Mouse (Mus musculus) cerebellum, postnatal 36 days (tissue): ENCODE results near the gene Zc3h13.

Experiments used
- DNase-seq, 2 experiments: peaks; one replicate each; pipeline ENCODE4 v3.0.0; 2021 to 2022; ENCODE audit warnings: mixed read lengths in 2 of 2

Gene Zc3h13

DNA sequence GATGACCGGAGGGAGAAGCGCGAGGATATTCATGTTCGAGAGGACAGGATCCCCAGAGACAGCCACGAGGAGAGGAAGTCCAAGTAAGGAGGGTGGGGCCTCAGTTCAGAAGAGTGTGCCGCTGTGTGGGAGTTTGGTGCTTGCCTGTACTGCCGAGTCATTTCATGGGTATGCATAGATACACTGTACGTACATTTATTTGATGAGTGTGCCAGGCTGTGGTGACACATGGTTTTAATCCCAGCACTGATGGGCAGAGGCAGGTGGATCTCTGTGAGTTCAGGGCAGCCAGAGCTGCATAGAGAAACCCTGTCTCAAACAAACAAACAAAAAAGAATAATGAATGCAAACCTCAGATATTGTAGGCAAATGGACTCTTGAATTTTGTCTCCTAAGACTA, 43.9 kb downstream of the Zc3h13 start:
- DNase-seq: no peak

DNA sequence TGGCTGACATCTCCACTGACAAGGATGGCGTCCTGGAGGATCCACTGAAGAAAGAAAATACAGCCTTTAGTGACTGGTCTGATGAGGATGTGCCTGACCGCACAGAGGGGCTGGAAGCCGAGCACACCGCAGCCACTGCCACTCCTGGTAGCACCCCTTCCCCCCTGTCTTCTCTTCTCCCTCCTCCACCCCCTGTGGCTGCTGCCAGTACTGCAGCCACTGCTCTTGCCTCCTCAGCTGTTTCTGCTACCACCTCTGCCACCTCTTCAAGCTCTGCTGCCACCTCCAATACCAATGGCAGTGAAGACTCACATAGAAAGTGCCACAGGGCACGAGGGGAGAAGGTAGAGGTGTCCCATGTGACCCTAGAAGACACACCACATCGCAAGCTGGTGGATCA, 46.4 kb downstream of the Zc3h13 start:
- no peak for DNase-seq

DNA sequence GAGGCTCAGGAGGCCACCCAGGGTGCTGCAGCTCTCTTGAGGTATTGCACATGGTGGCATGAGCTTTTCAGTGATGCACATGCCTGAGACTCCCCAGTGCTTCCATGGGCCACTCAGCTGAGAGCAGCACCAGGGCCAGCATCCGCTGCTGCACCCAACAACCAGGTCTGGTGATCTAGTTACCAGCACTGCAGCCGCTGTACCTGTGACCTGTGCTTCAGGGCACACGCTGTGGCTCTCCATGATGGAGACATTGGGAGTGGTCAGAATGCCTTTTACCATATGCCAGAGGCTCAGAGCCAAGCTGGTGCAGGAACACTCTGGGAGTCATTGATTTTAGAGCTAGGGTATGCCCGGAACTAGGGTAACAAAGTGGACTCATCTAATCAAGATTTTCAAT, 50.1 kb downstream of the Zc3h13 start:
- peak; percentile 41 to 59 for DNase-seq

DNA sequence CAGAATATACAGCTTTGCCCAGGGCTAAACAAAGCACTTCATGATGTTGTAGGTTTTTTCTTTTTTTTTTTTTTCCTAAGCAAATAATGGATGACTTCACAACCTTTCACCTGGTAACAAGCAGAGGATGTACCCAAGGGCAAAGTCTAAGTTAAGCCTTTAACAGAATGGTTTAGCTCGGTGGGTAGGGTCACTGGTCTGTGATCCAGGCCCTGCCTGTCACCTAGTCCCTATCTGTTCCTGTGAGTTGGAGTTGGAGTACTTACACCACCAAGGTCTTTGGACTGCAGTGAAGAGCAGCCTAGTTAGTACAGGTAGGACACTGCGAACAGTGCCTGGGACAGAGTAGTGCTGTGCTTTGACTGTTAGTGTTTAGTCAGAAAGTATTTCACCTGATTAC, 53.7 kb downstream of the Zc3h13 start:
- DNase-seq: no peak

DNA sequence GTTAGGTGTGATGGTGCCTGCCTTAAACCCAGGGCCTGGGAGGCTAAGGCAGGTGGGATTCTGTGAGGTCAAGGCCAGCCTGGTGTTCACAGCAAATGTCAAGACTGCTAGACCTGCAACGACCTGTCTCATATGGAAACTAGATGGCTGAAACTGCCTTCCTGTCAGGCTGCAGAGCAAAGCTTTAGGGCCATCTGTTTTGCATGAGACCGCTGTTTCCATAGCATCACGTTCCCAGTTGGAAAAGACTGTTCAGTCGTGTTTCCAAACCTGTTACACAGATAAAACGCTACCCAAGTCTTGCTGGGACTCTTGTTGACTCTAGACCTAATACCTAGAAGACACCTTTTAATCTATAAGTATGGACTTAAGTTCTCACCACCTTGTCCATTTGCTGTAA, 61.9 kb downstream of the Zc3h13 start:
- no peak for DNase-seq

DNA sequence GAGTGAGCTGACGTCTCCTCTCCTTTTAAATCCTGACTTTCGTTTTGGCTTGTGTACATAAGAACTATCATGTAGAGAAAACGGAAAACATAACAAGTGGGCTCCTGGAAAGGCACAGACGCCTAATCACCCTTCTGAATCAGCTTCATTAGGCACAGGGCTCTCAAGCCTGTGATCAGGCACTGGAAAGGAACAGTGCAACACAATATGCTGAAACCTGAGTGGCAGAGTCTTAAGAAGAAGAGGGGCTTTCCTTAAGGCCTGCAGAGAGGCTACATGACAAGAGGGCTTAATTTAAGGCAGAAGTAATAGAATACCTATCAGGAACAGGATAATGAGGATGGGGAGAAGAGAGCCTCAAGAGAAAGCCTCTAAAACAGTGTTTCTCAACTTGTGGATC, 67.5 kb downstream of the Zc3h13 start:
- DNase-seq: no peak

DNA sequence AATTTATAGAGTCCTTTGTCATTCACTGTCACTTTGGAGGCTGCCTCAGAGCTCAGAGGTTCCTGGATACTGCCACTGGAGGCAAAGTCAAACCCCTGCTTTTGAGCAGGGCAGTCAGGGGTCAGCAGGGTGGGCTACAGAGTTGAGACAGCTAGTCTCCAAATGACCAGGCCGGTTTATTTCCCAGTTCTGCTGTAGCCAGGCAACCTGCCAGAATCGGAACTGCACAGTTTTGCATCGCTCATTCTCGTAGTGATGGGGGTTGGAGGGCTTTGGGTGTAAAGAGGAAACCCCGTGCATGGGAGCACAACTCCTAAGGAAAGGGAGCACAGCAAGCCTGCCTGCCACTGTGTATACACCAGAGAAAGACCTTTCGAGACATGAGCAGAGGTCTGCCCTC, 79.1 kb downstream of the Zc3h13 start:
- DNase-seq: no peak

DNA sequence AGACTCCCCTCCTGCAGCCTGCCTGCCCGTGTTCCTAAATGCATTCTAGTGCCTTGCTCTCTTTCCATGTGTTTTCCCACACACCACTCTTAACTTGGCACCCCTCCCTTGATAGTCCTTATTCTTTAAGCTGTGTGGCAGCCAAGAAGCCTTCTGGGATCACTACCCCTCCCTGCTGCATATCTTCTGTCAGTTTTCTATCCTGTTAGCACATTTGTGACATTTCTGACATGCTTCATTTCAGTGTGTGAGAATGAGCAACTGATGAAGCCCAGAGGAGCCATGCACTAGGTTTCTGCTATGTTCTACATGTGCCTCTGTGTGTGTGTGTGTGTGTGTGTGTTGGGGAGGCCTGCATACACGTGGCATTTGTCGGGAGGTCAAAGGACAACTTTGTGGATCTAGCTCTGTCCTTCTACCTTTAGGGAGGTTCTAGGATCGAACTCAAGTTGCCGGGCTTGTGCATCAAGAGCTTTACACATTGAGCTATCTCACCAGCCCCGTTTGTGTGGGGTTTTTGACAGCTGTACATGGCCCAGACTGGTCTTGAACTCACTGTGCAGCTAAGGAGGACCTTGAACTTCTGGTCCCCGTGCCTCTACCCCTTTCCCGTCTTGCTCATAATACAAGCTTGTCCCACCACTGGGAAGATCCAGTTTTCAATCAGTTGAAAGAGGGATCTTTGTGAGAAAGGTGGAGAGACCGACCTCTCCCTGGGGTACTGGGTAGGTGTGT, 81.3 kb downstream of the Zc3h13 start:
- no peak for DNase-seq

DNA sequence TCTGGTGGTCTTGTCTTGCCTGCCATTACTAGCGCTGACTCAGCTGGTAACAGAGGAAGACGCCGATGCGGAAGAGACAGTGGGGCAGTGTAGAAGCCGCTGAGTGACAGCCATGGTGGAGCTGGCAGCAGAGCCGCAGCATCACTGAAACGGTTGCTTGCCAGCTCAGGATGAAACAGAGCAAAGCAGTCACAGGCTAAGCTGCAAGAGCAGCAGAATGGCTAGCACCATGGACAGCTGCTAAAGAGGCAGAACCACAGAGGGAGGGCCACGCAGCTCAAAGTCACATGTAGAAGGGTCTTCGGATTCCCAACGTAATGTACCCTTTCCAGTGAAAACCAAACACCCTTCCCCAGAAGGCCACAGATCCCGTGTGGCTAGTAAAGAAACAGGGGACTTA, 82.6 kb downstream of the Zc3h13 start:
- DNase-seq: no peak

DNA sequence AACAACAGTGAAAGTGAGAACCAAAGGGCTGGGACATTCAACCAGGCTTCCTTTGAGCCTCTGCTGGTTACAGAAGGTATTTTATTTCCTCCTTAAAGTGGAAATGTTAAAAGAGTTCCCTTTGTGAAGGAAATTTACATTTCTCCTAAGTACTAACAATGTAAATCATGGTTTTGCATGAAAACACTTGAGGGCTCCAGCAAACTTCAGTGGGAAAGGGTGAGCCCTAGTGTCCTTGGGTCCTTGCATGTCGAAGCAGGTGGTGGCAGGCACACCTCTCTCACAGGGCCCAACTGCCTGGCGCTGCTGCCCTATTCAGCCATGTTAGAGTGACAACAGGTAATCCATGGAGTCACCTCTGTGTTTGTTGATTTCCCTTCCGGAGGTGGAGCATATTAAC, 83.3 kb downstream of the Zc3h13 start:
- no peak for DNase-seq

DNA sequence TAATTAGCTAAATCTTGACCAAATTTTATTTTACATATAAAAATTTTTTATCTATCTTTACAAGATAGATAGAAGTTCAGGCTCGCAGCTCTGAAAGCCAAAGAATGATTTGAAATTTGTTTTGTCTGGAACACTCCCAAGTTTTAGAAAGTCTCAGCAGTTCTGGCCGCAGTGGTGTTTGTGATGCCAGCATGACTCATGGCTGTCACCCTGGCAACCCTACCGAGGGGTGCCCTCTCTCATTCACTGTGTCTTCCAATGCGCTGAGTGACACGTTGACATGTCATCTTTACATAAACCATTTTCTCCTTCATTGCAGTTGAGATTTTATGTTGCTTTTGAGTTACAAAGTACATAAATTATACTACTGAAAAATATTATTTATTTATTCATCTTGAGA, 85.7 kb downstream of the Zc3h13 start:
- peak; percentile 12 to 20 for DNase-seq

DNA sequence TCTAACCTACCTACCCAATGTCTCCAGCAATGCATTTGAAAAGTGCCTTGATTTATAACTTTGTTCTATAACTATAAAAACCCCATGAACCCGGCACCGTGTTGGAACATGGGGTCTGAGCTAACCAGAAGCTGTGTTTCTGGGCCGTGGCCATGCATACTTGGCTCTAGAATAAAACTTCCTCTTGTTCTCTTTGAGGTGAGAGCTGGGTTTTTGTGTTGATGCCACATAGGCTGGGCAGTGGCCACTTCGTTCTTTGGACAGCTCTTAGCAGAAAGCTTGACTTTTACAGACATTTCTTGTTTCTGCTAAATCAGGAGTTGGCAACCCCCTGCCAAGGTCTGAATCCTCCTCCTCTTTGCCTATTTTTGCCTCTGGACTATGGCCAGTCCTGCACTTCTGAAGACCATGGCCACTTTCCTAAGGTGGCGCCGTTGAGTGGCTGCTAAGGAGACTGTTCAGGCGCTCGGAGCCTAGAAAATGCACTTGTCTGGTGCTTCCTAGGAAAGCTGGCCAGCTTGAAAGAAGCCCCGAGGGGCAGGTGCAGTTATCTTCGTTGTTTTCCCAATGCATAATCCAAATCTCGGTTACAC, 90.9 kb downstream of the Zc3h13 start:
- peak; percentile 33 to 35 for DNase-seq

DNA sequence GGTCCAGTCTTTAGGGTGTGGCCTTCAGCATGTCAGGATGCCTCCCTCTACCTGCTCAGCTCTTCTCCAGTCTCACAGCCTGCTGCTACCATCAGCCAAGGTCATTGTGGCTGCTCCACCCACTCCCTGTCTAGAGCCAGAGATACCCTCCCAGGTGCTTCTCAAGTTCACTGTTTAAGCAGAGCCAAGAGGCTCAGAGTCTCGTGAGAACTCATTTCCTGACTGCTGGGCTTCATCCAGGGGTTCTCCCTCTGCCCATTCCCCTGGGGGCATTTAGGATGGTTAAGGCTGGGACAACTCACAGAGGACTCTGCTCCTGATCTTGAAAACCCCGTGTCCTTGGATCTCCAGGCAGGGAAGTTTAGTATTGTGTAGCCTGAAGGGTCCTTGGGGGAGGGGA, 92.1 kb downstream of the Zc3h13 start:
- no peak for DNase-seq

DNA sequence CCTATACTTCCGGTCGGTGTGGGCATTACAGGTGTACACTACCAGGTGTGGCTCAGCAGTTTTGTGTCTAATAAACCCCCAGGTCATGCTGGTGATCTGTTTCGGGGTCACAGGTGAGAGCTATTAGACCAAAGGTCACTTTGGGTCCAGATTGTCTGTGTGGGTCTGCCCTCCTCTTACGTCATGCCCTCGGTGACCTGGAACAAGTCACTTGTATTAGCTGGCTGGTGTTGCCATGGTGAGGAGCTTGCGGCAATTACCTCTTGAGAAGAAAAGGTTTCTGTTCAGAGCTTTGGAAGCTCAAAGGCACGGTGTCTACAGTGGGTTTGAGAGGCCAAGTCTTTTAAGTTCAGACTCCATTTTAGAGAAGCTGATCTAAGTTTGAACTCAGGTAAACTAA, 93.4 kb downstream of the Zc3h13 start:
- DNase-seq: no peak
